Mouse (Mus musculus): Measurements from ENCODE around the gene Cacna2d2. TPM values are rescaled to one million over a fixed set of nuclear protein-coding genes. Genes with fewer than 3 reads are reported as not detected.

Gene Cacna2d2
- polyA plus RNA-seq, 1 experiment: 0.48 TPM

DNA sequence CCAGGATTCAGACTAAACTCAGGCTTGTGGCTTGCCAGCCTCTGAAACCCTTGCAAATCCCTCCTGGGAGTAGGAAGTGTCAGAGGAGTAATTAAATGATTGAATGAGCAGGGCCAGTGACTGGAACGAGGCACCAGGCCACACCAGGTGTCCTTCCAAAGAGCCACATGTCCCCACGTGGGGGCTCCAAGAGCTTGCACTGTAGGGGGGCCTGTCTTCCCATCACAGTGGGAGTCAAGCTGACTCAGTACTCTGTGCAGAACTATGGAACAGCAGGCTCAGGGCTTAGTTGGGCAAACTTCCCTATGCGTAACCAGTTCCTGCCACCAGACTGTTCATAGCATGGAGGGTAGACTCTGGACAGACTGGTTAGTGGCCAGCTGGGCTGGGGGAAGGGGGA is 15.0 kb upstream of the Cacna2d2 start:
- H3K4me1 ChIP-seq (ENCODE audit: control insufficient read depth, insufficient read depth, low read length): no peaks in the 10 kb centered on the region
- no peaks in the 10 kb centered on the region; the same call in 1 of the 2 replicates for H3K27me3 ChIP-seq (replicated peaks; ENCODE audit: control insufficient read depth, insufficient read depth, low read length)

DNA sequence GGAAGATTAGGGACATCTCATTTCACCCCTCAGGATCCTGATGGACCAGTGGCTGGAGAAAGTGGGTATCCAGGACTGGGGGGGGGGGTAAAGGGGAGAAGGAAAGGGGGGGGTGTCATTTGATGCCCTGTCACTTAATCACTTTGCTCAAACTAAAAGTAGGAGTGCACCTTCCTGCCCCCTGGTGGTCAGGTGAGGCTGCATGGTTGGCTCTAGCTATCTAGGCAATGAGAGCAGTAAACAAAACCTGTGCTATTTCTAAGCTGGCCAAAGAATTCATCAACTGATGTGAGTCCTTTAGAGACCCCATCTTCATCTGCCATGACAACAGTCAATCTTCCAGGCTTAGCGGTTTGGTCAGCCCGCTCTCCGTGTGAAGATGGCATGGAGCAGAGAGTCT is 12.7 kb upstream of the Cacna2d2 start:
- Histone ChIP-seq H3K36me3 (ENCODE audit: control insufficient read depth, insufficient read depth, low read length) (no peaks in the 10 kb centered on the region), H3K4me1 (ENCODE audit: control insufficient read depth, insufficient read depth, low read length) (no peaks in the 10 kb centered on the region), H3K27ac (ENCODE audit: insufficient read depth, low read depth, low read length) (no peak overlapping the region), H3K27me3 (replicated peaks; ENCODE audit: control insufficient read depth, insufficient read depth, low read length) (no peaks in the 10 kb centered on the region; the same call in 1 of the 2 replicates), H3K4me3 (ENCODE audit: insufficient read depth, low read depth, low read length) (no peak overlapping the region)
- DNase-seq: peak; percentile 57
- TF ChIP-seq CTCF (conservative IDR thresholded peaks at IDR 0.05; ENCODE audit: insufficient read depth, insufficient read length, low read depth, low read length) (peak; percentile 69), POLR2A (IDR thresholded peaks at IDR 0.05; ENCODE audit: low read depth, low read length) (no peak)
- 57% methylated on average over 3 of the region's 3 CpGs for WGBS

More for the DNA sequence above, 15.0 kb upstream of the Cacna2d2 start:
- WGBS: 21% methylated on average over 3 of the region's 3 CpGs
- no peak for DNase-seq
- Histone ChIP-seq H3K27ac (ENCODE audit: insufficient read depth, low read depth, low read length) (no peak overlapping the region), H3K36me3 (ENCODE audit: control insufficient read depth, insufficient read depth, low read length) (no peaks in the 10 kb centered on the region), H3K4me3 (ENCODE audit: insufficient read depth, low read depth, low read length) (no peak overlapping the region)
- TF ChIP-seq CTCF (conservative IDR thresholded peaks at IDR 0.05; ENCODE audit: insufficient read depth, insufficient read length, low read depth, low read length): no peak
- no peak for TF ChIP-seq POLR2A (IDR thresholded peaks at IDR 0.05; ENCODE audit: low read depth, low read length)

DNA sequence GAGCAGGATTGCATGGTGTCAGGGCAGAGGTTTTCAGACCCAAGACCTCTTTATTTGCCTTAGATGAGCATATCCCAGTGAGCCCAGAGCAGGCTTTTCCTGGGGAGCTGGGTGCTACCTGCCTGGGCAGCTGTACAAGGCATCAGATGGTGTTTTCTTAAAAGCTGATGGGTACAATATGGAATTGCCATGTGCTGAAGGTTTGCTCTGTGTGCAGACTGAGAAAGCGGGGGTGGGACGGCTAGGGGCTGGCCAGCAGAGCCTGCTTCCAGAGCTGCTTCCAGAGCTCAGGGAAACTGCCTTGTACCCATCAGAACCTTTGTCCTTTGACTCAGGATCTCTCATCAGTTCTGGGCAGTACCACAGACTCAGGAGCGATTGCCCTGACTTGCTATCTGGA is 11.7 kb upstream of the Cacna2d2 start:
- H3K4me3 ChIP-seq (ENCODE audit: insufficient read depth, low read depth, low read length): no peak overlapping the region
- H3K4me1 ChIP-seq (ENCODE audit: control insufficient read depth, insufficient read depth, low read length): no peaks in the 10 kb centered on the region
- TF ChIP-seq CTCF (conservative IDR thresholded peaks at IDR 0.05; ENCODE audit: insufficient read depth, insufficient read length, low read depth, low read length) (no peak), POLR2A (IDR thresholded peaks at IDR 0.05; ENCODE audit: low read depth, low read length) (no peak)
- 88% methylated on average over 3 of the region's 3 CpGs for WGBS
- no peak for DNase-seq
- H3K27me3 ChIP-seq (replicated peaks; ENCODE audit: control insufficient read depth, insufficient read depth, low read length): no peaks in the 10 kb centered on the region; the same call in 1 of the 2 replicates
- no peak overlapping the region for H3K27ac ChIP-seq (ENCODE audit: insufficient read depth, low read depth, low read length)
- H3K36me3 ChIP-seq (ENCODE audit: control insufficient read depth, insufficient read depth, low read length): no peaks in the 10 kb centered on the region

DNA sequence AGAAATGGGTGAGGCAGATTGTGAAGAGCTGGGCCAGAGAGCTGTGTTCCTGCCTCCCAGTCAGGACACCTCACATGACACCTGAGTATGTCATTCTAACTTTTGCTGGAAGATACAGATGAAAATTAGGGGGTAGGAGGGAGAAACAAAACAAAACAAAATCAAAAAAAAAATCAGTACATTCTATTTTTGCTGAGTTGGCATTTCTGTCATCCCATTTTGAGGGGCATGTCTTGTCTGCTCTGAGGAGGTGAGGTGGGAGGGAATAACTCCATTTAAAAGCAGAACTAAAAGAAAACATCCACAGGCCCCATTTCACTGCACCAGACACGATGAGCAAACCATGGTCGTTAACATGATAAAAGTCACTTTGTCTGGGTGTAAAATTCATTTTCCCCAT is 11.1 kb upstream of the Cacna2d2 start:
- 63% methylated on average over 2 of the region's 2 CpGs for WGBS
- Histone ChIP-seq H3K36me3 (ENCODE audit: control insufficient read depth, insufficient read depth, low read length) (no peaks in the 10 kb centered on the region), H3K4me1 (ENCODE audit: control insufficient read depth, insufficient read depth, low read length) (no peaks in the 10 kb centered on the region), H3K4me3 (ENCODE audit: insufficient read depth, low read depth, low read length) (no peak overlapping the region), H3K27me3 (replicated peaks; ENCODE audit: control insufficient read depth, insufficient read depth, low read length) (no peaks in the 10 kb centered on the region; the same call in 1 of the 2 replicates), H3K27ac (ENCODE audit: insufficient read depth, low read depth, low read length) (no peak overlapping the region)
- no peak for DNase-seq
- TF ChIP-seq POLR2A (IDR thresholded peaks at IDR 0.05; ENCODE audit: low read depth, low read length) (no peak), CTCF (conservative IDR thresholded peaks at IDR 0.05; ENCODE audit: insufficient read depth, insufficient read length, low read depth, low read length) (no peak)

DNA sequence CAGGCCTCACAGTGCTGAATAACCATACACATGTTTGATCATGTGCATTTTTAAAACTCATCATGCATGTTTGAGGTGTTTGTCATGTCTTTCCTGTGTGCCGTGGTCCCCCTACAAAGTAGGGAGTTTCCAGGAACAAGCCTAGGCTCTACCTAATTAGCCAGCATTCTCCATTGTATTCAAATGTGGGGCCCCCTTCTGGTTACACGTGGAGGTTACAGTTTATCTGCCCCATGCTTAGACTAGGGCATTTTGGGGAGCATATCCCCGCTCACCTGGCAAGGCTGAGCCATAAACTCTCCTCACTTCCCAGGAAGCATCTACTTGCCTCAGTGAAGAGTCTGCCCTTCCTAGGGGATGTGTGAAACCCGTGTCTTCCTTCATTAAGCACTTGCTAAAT is 3.0 kb upstream of the Cacna2d2 start:
- no peaks in the 10 kb centered on the region for H3K4me1 ChIP-seq (ENCODE audit: control insufficient read depth, insufficient read depth, low read length)
- H3K27ac ChIP-seq (ENCODE audit: insufficient read depth, low read depth, low read length): no peak overlapping the region
- H3K36me3 ChIP-seq (ENCODE audit: control insufficient read depth, insufficient read depth, low read length): no peaks in the 10 kb centered on the region
- no peak overlapping the region for H3K4me3 ChIP-seq (ENCODE audit: insufficient read depth, low read depth, low read length)
- DNase-seq: no peak
- 35% methylated on average over 4 of the region's 4 CpGs for WGBS
- TF ChIP-seq CTCF (conservative IDR thresholded peaks at IDR 0.05; ENCODE audit: insufficient read depth, insufficient read length, low read depth, low read length) (no peak), POLR2A (IDR thresholded peaks at IDR 0.05; ENCODE audit: low read depth, low read length) (no peak)
- no peaks in the 10 kb centered on the region for H3K27me3 ChIP-seq (replicated peaks; ENCODE audit: control insufficient read depth, insufficient read depth, low read length)

GRCm38 (mm10) chr9:107398968-107399367 is 444 bp upstream of the Cacna2d2 start:
- no peak for DNase-seq
- Histone ChIP-seq H3K4me1 (ENCODE audit: control insufficient read depth, insufficient read depth, low read length) (no peaks in the 10 kb centered on the region), H3K36me3 (ENCODE audit: control insufficient read depth, insufficient read depth, low read length) (no peaks in the 10 kb centered on the region), H3K27ac (ENCODE audit: insufficient read depth, low read depth, low read length) (no peak overlapping the region), H3K27me3 (replicated peaks; ENCODE audit: control insufficient read depth, insufficient read depth, low read length) (no peaks in the 10 kb centered on the region), H3K4me3 (ENCODE audit: insufficient read depth, low read depth, low read length) (no peak overlapping the region)
- TF ChIP-seq POLR2A (IDR thresholded peaks at IDR 0.05; ENCODE audit: low read depth, low read length) (no peak), CTCF (conservative IDR thresholded peaks at IDR 0.05; ENCODE audit: insufficient read depth, insufficient read length, low read depth, low read length) (no peak)
- WGBS: 35% methylated on average over 11 of the region's 11 CpGs

DNA sequence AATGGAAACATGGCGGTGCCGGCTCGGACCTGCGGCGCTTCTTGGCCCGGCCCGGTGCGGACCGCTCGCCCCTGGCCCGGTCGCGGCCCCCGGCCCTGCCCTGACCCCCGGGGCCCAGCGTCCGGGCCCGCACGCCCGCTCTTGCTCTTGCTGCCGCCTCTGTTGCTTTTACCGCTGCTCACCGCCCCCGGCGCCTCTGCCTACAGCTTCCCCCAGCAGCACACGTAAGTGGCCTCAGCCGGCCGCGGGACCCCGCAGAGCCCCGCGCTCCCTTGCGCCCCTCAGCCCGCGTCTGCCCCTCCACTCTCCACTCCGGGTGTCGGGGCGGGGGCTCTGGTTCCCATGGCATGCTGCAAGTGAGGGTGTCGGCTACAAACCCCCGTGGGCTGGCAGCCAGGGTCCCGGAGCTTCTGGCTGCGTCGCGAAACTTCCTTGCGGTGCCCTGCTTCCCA is 674 bp downstream of the Cacna2d2 start:
- WGBS: under 1% methylated on average over 42 of the region's 45 CpGs
- no peak for TF ChIP-seq CTCF (conservative IDR thresholded peaks at IDR 0.05; ENCODE audit: insufficient read depth, insufficient read length, low read depth, low read length)
- TF ChIP-seq POLR2A (IDR thresholded peaks at IDR 0.05; ENCODE audit: low read depth, low read length): no peak
- Histone ChIP-seq H3K36me3 (ENCODE audit: control insufficient read depth, insufficient read depth, low read length) (no peaks in the 10 kb centered on the region), H3K27me3 (replicated peaks; ENCODE audit: control insufficient read depth, insufficient read depth, low read length) (no peaks in the 10 kb centered on the region), H3K4me1 (ENCODE audit: control insufficient read depth, insufficient read depth, low read length) (no peaks in the 10 kb centered on the region), H3K27ac (ENCODE audit: insufficient read depth, low read depth, low read length) (no peak overlapping the region), H3K4me3 (ENCODE audit: insufficient read depth, low read depth, low read length) (peak overlapping the region; percentile 33)
- DNase-seq: no peak

Data from kidney, adult 2 months (tissue).